Mouse (Mus musculus) heart, embryonic 13.5 days (tissue): ENCODE data around the gene Gm266. TPM values are rescaled to one million over a fixed set of nuclear protein-coding genes. Genes with fewer than 3 reads are reported as not detected.
A peak's percentile ranks its signal among the peaks of the same experiment; 100 is the strongest.

Experiments
- ATAC-seq: fragments of 200-750 bp; cut with Nextera tagmentation; 2 replicates; pipeline ENCODE4 v1.8.0; 2017; ENCODE audit warnings: moderate TSS enrichment; ENCODE audit not compliant: insufficient number of reproducible peaks, low FRiP score, low TSS enrichment; ENCODE audit errors: extremely low read depth
- H3K27ac ChIP-seq: fragments of 300-500 bp; sonication (generic); replicated peaks from 2 replicates; pipeline ENCODE4 v1.5.1; 2015; ENCODE audit warnings: moderate library complexity, mild to moderate bottlenecking, inconsistent platforms
- H3K27me3 ChIP-seq: fragments of 300-500 bp; sonication (generic); replicated peaks from 2 replicates; pipeline ENCODE4 v1.6.1; 2015; ENCODE audit warnings: mild to moderate bottlenecking, inconsistent platforms
- H3K36me3 ChIP-seq: fragments of 300-500 bp; sonication (generic); 2 replicates; pipeline ENCODE4 v1.6.1; 2015; ENCODE audit warnings: mild to moderate bottlenecking, inconsistent platforms
- H3K4me1 ChIP-seq: fragments of 300-500 bp; sonication (generic); 2 replicates; pipeline ENCODE4 v1.6.1; 2015; ENCODE audit warnings: inconsistent platforms
- H3K4me2 ChIP-seq: fragments of 300-500 bp; sonication (generic); 2 replicates; pipeline ENCODE4 v1.6.1; 2015; ENCODE audit warnings: inconsistent platforms, mild to moderate bottlenecking, moderate library complexity
- H3K4me3 ChIP-seq: fragments of 300-500 bp; sonication (generic); 2 replicates; pipeline ENCODE4 v1.5.1; 2015; ENCODE audit warnings: moderate library complexity, mild to moderate bottlenecking, inconsistent platforms
- H3K9ac ChIP-seq: fragments of 300-500 bp; sonication (generic); 2 replicates; pipeline ENCODE4 v1.6.1; 2015; ENCODE audit warnings: inconsistent platforms, mild to moderate bottlenecking, moderate library complexity
- H3K9me3 ChIP-seq: fragments of 300-500 bp; sonication (generic); 2 replicates; pipeline ENCODE4 v1.6.1; 2016; ENCODE audit warnings: inconsistent platforms
- WGBS: fragments of 180-500 bp; shearing (Covaris S2); methylation state at CpG from one replicate; pipeline ENCODE4 v1.1.7; 2015; ENCODE audit warnings: mixed read lengths; 5-methylcytosine and 5-hydroxymethylcytosine counted together
- polyA plus RNA-seq: library from polyadenylated mRNA; unstranded; fragments of >200 nt; fragmentation: Nextera tagmentation; extraction: Ambion mirVana; gene quantifications from 2 replicates; pipeline ENCODE4 v1.2.1, GENCODE M21; 2015

The Gm266 gene
- polyA plus RNA-seq, 1 experiment from 2014 or later = 2.1 TPM

DNA sequence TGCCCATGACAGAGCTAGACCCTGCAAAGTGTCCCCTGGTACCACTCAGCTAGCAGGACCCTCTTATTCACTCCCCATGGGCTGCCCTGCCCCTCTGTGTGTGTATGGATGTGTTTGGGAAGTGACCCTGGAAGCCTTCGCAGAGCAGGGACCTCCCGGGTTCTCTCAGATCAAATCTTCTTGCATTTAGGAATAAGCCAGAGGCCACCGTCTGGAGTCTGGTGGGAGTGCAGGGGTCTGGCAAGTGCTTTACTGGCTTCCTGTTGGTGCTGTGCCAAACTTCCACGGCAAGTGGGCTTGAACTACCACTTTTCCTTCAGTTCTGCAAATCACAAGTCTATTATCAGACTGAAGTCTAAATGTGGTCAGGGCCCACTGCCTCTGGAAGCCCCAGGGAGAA lies 31.6 kb downstream of the Gm266 start:
- peaks cover 45% of the 10 kb centered on the region for H3K4me1 ChIP-seq
- H3K9ac ChIP-seq = no peak overlapping the region
- H3K27me3 ChIP-seq = peaks cover 96% of the 10 kb centered on the region
- WGBS = 21% methylated on average over 4 of the region's 4 CpGs
- no peak for ATAC-seq
- no peaks in the 10 kb centered on the region; the same call in 1 of the 2 replicates for H3K36me3 ChIP-seq
- H3K27ac ChIP-seq = no peak overlapping the region
- H3K9me3 ChIP-seq = no peaks in the 10 kb centered on the region
- H3K4me3 ChIP-seq = no peak overlapping the region
- no peak overlapping the region for H3K4me2 ChIP-seq

DNA sequence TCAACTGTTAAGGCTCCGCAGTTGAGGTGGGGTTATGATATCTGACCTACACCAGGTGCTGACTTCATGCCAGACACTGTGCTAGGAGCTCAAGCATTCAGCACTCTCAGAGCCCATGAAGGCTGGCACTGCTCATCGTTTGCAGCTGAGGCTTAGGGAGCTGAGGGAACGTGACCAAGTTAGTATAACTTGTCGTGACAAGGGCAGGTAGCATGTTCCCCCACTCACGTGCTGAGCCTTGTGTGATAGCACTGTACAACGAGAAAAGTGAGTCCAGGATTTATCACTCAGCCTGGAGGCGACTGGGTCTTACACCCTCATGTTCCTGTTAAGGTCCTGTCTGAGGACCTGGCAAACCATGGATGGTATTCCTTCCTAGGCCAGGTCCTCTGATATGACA lies 34.1 kb downstream of the Gm266 start:
- no peaks in the 10 kb centered on the region; the same call in 1 of the 2 replicates for H3K36me3 ChIP-seq
- H3K4me1 ChIP-seq = peaks cover 67% of the 10 kb centered on the region
- H3K27ac ChIP-seq = no peak overlapping the region
- no peak overlapping the region for H3K4me2 ChIP-seq
- no peak overlapping the region for H3K4me3 ChIP-seq
- 75% methylated on average over 7 of the region's 7 CpGs for WGBS
- no peaks in the 10 kb centered on the region for H3K9me3 ChIP-seq
- peaks cover 96% of the 10 kb centered on the region for H3K27me3 ChIP-seq
- no peak for ATAC-seq
- no peak overlapping the region for H3K9ac ChIP-seq

DNA sequence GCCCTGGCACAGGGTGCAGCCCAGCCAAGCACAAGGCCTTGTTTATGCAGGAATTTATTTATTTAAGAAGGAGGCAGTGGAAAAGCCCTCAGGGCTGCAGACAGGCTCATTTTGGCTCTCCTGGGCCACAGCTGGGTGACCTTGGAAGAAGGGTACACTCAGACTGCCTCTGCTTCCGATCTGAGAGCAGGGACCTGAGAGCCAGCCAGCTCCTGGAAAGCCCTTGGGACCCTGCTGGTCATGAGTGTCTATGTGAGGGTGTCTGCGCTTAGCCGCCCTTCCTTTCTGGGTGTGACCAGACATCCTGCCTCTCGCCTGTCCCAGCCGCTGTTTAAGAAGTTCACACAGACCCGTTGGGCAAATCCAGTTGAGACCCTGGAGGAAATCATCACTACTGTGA lies 35.3 kb downstream of the Gm266 start:
- ATAC-seq = no peak
- WGBS = 34% methylated on average over 6 of the region's 6 CpGs
- Histone ChIP-seq H3K27ac (no peak overlapping the region; the same call in 1 of the 2 replicates), H3K4me3 (no peak overlapping the region), H3K27me3 (peaks cover 96% of the 10 kb centered on the region), H3K36me3 (no peaks in the 10 kb centered on the region; the same call in 1 of the 2 replicates), H3K9ac (peak overlapping the region; percentile 35; the same call in 1 of the 2 replicates), H3K9me3 (no peaks in the 10 kb centered on the region), H3K4me2 (no peak overlapping the region), H3K4me1 (peaks cover 70% of the 10 kb centered on the region)

DNA sequence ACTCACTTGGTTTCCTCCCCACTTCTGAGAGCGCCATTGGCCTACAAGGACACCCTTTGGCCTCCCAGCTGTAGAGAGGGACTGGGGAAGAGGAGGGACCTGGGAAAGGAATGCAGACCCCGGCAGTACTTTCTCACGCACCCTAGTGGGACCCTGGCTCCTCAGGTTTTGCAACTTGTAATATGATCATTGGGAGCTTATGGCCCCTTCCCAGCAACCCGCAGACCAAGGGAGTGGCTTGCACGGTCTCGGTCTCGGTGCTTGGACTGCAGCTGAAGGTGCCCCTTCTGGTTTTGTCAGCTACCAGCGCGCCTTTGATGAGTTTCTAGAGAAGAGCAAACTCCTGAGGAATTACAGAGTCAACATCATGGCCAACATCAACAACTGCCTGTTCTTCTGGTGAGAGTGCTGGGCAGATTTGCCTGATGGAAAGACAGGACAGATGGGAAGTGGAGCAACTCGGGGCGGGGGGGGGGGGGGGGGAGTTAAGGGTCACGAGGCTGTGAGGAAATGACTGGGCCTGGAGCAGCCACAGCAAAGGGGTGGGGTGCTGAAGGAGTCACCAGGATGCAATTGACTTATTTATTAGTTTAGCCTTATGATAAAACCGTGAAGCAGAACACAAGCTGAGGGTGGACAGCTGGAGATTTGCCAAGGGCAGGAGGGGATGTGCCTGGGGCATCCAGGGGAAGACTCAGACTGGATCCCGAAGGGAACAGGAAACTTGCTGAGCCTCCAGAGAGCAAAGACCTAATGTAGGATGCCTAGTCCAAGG lies 36.5 kb downstream of the Gm266 start:
- no peak for ATAC-seq
- H3K27ac ChIP-seq = peak overlapping the region; percentile 48; the same call in 1 of the 2 replicates
- no peaks in the 10 kb centered on the region; the same call in 1 of the 2 replicates for H3K36me3 ChIP-seq
- H3K27me3 ChIP-seq = peaks cover 98% of the 10 kb centered on the region
- H3K9ac ChIP-seq = peak overlapping the region; percentile 35; the same call in 1 of the 2 replicates
- H3K9me3 ChIP-seq = no peaks in the 10 kb centered on the region
- WGBS = 29% methylated on average over 13 of the region's 14 CpGs
- peaks cover 63% of the 10 kb centered on the region for H3K4me1 ChIP-seq
- H3K4me2 ChIP-seq = no peak overlapping the region
- no peak overlapping the region for H3K4me3 ChIP-seq

DNA sequence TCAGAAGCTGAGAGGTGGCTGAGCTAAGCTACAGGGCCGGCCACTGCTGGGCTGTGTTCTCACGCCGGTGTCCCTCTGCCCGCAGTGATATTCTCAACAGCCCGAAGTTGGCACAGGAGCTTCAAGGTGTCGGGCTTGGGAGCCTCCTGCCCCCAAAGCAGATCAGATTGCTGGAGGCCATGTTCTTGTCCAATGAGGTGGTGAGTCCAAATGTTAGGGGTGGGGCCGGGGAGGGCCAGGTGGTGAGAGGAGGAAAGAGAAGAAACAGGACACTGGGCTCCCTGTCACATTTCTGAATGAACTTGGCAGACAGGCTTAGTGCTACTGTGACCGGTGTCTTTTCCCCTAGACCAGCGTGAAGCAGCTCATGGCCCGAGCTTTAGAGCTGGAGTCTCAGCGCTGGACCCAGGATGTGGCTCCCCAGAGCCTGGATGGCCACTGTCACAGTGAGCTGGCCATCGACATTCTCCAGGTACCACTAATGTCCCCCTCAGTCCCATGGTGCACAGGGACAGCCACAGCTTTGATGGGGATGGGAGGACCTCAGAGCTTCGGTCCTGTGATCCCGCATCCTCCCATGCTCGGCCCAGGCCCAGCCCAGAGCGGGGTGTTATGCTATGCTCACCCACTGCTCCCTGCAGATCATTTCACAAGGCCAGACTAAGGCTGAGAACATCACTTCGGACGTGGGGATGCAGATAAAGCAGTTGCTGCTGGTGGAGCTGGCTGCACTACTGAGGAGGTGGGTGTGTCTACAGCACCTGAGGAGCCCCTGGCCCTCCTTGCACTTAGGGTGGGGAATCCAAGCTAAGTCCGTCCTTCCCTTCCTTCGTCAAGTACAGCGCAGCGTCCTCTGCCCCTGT lies 37.5 kb downstream of the Gm266 start:
- no peak for ATAC-seq
- Histone ChIP-seq H3K27me3 (peaks cover 98% of the 10 kb centered on the region), H3K27ac (no peak overlapping the region), H3K36me3 (no peaks in the 10 kb centered on the region; the same call in 1 of the 2 replicates), H3K9ac (no peak overlapping the region), H3K4me3 (no peak overlapping the region), H3K4me1 (peaks cover 66% of the 10 kb centered on the region), H3K9me3 (no peaks in the 10 kb centered on the region), H3K4me2 (no peak overlapping the region)
- WGBS = 27% methylated on average over 22 of the region's 22 CpGs

DNA sequence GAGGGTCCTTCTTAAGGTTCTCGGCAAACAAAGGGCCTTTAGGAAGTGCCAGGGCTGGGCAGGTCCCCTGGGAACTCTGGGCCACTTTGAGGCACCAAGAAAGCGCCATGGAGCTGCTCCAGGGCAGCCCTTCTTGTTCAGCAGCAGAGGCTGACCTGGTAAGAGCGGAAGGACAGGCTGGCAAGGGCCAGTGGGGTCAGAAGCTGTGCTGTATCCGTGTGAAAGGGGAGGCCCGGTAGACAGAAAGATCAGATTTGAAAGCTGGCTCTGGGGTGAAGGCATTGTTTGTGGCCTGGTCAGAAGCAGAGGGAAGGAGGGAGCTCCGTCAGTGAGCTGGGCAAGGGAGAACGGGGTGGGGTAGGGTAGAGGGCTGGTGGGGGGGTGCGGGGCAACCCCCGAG lies 38.3 kb downstream of the Gm266 start:
- Histone ChIP-seq H3K9me3 (no peaks in the 10 kb centered on the region), H3K9ac (no peak overlapping the region), H3K36me3 (no peaks in the 10 kb centered on the region; the same call in 1 of the 2 replicates), H3K27ac (no peak overlapping the region), H3K4me1 (peaks cover 74% of the 10 kb centered on the region), H3K27me3 (peaks cover 100% of the 10 kb centered on the region), H3K4me2 (no peak overlapping the region), H3K4me3 (no peak overlapping the region)
- no peak for ATAC-seq
- 32% methylated on average over 8 of the region's 9 CpGs for WGBS

DNA sequence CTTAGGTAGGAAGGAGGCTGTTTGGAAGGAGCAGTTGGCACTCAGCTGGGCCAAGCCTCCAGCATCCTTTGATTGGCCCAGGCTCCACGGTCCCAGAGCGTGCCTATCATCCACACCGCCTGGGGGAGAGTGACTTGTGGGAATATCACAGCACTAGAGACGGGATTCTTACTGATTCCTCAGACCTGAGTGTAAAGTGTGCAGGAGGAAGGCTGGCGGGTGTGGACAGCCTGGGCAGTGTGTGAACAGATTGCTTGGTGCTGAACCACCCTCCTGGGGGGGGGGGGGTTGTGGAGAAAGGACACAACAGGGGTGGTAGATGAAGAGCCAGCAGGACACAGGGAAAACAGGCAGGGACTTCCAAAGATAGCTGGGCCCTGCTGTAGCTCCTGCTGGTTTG lies 38.9 kb downstream of the Gm266 start:
- Histone ChIP-seq H3K4me2 (no peak overlapping the region), H3K4me1 (peaks cover 80% of the 10 kb centered on the region), H3K9ac (no peak overlapping the region), H3K4me3 (no peak overlapping the region), H3K36me3 (no peaks in the 10 kb centered on the region; the same call in 1 of the 2 replicates), H3K27ac (no peak overlapping the region), H3K27me3 (peaks cover 100% of the 10 kb centered on the region), H3K9me3 (no peaks in the 10 kb centered on the region)
- WGBS = 35% methylated on average over 5 of the region's 5 CpGs
- ATAC-seq = no peak

DNA sequence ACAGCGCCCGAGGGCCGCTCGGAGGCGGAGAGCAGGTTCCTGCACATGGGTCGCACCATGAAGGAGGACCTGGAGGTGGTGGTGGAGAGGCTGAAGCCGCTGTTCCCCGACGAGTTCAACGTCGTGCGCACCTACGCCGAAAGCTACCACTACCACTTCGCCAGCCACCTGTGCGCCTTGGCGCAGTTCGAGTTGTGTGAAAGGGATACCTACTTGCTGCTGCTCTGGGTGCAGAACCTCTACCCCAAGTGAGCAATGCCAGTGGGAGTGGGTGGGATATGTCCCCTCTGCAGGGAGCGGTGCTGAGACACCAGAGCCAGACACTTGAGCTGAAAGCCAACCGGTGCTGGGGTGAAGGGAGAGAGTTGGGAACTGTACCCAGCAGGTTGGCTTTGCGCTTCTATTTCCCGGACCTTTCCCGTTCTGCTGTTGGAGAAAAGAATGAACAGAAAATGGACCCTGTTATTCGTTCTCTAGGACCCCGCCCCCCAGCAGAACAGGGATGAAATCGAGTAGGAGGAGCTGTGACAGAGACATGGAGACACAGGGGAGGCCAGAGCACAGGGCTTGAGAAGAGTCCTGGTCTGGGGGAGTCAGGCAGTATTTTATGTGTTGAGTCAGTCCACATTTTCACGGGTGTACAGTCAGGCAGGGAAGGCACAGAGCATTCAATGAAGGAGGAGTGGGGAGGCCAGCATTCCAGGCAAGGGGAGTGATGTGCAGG lies 39.6 kb downstream of the Gm266 start:
- H3K9me3 ChIP-seq = no peaks in the 10 kb centered on the region
- peaks cover 82% of the 10 kb centered on the region for H3K4me1 ChIP-seq
- peak overlapping the region; percentile 63; the same call in 1 of the 2 replicates for H3K9ac ChIP-seq
- ATAC-seq = no peak
- no peaks in the 10 kb centered on the region for H3K36me3 ChIP-seq
- peaks cover 100% of the 10 kb centered on the region for H3K27me3 ChIP-seq
- WGBS = 12% methylated on average over 27 of the region's 27 CpGs
- H3K4me2 ChIP-seq = peak overlapping the region; percentile 85
- no peak overlapping the region for H3K27ac ChIP-seq
- peak overlapping the region; percentile 41 for H3K4me3 ChIP-seq

DNA sequence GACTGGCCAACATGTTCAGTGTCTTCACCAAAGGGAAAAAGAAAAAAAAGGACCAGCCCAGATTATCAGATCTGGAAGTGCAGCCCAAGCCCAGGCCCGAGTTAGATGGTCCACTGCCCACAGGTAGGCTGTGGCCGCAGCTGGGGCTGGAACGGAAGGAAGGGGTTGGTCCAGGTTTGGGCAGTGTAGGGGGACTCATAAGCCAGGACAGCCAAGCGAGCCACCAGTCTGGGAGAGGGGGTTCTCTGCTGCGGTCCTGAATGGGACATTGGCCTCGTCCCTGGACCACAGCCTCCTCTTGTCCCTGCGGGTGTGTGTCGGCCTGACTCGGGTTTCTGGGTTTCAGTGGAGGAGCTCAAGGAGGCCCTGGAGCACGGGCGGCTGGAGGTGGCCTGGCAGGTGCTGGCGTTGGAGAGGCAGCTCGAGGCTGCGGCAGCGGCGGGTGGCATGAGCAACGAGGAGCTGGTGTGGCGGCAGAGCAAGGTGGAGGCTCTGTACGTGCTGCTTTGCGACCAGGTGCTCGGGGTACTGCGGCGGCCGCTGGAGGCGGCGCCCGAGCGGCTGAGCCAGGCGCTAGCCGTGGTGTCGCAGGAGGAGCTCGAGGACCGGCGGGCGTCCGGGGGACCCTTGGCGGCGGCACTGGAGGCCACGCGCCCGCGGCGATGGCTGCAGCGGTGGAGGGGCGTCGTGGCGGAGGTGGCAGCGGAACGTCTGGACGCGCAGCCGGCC lies 40.3 kb downstream of the Gm266 start:
- WGBS = 9% methylated on average over 48 of the region's 52 CpGs
- Histone ChIP-seq H3K9ac (peak overlapping the region; percentile 63; the same call in 1 of the 2 replicates), H3K9me3 (no peaks in the 10 kb centered on the region), H3K27me3 (peaks cover 99% of the 10 kb centered on the region), H3K4me1 (peaks cover 76% of the 10 kb centered on the region), H3K4me2 (peak overlapping the region; percentile 85), H3K4me3 (peak overlapping the region; percentile 41), H3K36me3 (no peaks in the 10 kb centered on the region), H3K27ac (no peak overlapping the region)
- ATAC-seq = no peak

DNA sequence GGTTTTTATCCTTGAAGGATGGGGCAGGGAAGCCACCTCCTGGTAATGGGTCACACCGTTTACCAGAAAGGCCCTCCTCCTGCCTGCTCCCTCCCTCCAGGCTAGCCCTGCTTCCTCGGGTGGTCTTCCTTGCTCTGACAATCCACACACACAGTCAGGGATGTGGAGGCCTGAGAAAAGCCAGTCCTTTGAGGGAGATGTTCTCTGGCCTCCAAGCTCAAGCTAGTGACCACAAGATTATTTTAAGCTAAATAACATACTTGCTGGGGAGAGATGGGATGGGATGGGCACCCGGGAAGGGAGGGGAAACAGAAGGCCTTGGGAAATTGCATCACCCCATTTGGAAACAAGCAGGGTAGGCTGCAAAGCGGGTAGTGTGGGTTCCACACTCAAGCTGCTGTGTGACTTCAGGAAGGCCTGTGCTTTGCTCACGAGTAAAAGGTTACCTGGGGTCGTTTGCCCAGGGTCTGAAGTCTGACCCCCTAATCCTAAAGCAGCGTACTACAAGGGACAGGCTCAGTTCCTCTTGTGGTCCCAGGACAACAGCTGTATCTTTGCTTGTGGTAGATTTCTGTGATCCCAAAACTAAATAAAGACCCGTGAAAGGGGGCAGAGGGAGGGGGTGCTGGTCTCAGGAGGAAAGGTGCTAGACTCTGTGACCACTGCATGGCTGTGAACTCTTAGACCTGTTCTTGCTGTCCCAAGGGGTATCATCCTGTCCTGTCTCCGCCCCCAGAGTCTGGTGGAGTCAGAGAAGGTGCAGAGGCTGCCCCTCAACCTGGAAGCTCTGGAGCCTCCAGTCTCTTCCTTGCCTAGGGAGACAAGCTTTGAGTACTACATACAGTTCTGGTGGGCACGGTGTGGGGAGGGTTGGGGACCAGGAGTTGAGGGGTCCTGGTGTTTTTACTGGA lies 41.4 kb downstream of the Gm266 start:
- Histone ChIP-seq H3K27ac (no peak overlapping the region), H3K36me3 (no peaks in the 10 kb centered on the region), H3K9me3 (no peaks in the 10 kb centered on the region), H3K4me1 (peaks cover 64% of the 10 kb centered on the region), H3K4me2 (peak overlapping the region; percentile 85), H3K4me3 (peak overlapping the region; percentile 56), H3K9ac (peak overlapping the region; percentile 80; the same call in 1 of the 2 replicates), H3K27me3 (peaks cover 98% of the 10 kb centered on the region)
- WGBS = 43% methylated on average over 10 of the region's 10 CpGs
- no peak for ATAC-seq
